Mouse (Mus musculus): ENCODE results near the gene Gm8947.
"Not testable (repeated sequence)": the region's sequence is repeated elsewhere in the genome, so short reads cannot be mapped to it uniquely, and the experiment has no call there.

Gm8947 gene

DNA sequence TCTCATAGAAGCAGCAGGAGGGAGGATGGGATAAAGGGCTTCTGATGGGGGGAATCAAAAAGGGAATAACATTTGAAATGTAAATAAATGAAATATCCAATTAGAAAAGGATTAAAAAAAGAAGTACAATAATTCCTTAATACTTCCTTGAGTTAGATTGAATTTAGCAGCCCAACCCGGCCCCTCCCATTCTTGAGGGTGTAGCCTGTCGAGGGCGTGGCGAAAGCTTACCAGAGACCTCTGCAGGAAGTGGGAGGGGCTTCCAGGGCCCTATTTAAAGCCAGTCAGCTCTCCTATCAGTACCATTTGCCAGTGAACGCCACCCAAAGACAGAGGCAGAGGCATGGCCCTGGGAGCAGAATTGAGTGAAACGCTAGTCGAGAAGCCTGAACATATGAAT is at the start of gene Gm8947:
Gm8947 (plus strand) TSS at position 302 of the 400 bp plus-strand sequence.
- not testable (repeated sequence) for DNase-seq (ENCODE audit: low spot score in 2 of 2)

DNA sequence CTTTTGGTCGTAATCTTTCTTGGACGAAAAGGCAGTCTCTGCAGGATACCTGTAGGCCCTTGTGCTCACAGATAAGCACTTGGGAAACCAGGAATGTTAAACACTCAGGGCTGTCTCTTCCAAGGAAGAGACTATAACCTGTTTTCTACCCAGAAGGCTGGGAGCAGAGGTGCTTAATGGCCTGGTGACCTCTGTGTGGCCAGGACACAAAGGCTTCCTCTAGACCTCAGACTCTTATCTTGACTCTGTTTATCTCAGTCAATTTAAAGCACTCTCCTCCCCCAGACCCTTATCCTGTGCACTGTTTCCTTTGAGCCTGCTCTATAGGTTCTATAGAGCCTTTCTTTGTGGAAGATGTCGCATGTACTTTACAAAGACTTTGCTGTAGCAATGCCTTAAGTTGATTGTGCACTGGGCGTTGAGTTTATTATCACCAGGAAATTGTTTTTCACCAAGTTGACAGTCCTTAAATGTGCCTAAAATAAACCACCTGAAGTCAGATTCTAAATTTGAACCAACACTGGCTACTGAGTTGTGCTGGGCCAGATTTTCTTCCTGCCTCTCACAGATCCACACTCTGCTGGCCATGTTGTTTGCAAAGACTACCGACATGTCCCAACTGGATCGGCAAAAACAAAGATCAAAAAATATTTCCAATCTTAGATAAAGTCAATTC is 47.6 kb upstream of the Gm8947 start:
- DNase-seq (ENCODE audit: low spot score in 2 of 2) = no peak

DNA sequence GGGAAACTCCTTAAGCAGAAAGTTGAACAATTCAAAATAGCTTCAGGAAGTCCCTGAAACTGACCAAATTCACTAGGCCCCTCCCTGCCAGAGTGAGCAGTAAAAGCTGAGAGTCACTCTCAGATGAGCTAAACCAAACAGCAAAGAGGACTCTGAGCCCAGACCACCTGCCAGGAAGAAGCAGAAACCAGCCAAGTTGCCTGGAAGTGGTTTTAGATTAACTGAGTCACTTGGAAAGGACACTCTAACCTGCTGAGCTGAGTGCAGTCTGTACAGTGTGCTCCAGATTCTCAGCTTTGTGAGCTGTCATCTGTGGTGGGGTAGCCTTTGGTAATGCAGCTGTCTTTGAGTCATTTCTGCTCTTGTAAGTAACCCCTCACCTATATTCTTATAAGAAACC is 44.4 kb upstream of the Gm8947 start:
- DNase-seq (ENCODE audit: low spot score in 2 of 2) = no peak

DNA sequence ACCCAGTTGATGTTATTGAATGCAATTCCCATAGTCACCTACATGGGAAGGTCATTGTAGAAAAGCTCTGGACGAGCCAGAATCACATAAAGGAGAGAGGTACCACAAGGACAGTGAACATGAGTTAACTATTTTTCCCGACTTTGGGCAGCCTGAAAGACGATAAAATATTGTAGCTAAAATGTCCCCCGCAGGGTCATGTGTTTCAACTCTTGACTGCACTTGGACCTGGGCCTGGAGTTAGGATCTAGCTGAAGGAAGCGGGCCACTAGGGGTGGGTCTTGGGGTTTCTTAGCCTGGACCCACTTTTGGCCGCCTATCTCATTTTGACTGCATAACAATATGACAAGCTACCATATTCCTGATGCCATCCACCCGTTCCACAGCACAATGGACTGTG is 42.0 kb upstream of the Gm8947 start:
- no peak for DNase-seq (ENCODE audit: low spot score in 2 of 2)

- DNase-seq (ENCODE audit: low spot score in 2 of 2) = no peak
These were observed 41.1 kb upstream of the Gm8947 start for GRCm38 (mm10) chr1:151151089-151151488.

- DNase-seq (ENCODE audit: low spot score in 2 of 2) = no peak
These were observed 39.0 kb upstream of the Gm8947 start for GRCm38 (mm10) chr1:151153056-151153652.

- not testable (repeated sequence) for DNase-seq (ENCODE audit: low spot score in 2 of 2)
These were observed 38.0 kb upstream of the Gm8947 start for GRCm38 (mm10) chr1:151154131-151154530.

DNA sequence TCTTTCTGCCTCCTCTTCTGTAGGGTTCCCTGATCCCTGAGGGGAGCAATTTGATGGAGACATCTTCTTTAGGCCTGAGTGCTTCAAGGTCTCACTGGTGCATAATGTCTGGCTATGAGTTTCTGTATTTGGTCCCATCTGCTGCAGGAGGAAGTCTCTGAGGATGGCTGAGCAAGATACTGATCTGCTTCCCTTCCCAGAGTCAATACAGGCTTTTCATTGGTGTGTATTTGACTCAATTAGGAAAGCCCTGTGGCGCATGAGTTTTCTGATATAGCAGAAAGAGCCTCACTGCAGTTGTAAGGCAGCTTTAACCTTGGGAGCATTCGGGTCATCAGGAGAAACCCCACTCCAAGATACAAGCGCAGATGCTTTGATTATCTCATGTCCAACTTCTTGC is 36.0 kb upstream of the Gm8947 start:
- DNase-seq (ENCODE audit: low spot score in 2 of 2) = no peak

DNA sequence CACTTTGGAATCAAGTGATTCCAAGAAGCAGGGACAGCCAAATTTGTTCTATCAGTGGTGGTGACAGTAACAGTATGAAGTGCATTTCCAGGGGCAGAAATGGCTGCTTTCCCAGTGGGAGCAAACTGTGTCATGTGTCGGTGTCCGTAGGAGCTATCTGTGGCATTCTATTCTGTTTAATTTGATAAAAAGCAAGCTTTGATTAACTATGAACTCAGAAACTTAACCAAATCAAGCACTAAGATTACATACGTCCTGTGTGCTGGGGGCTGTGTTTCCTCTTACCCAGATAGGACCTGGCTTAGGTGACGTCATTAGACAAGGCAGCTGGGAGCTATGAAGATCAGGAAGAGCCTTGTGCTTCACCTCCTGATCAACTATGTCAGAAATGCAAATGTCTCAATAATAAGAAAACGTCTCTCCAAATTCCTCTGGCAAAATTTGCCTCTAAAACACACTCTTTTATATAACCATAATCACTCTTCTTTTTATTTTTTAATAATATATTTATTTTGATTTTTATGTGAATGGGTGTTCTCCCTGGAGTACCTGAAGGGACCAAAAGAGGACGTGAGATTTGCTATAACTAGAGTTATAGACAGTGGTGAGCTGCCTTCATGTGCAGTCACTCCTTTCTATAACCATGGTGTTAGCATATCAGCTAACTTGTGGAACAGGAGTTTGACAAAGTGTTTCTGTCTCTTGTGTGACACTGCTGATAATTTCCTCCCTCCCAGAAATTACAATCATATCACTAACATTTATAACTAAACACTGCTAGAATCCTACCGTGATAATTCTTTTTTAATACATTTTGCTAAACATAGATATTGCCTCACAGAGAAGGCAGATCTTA is 35.2 kb upstream of the Gm8947 start:
- no peak for DNase-seq (ENCODE audit: low spot score in 2 of 2)

DNA sequence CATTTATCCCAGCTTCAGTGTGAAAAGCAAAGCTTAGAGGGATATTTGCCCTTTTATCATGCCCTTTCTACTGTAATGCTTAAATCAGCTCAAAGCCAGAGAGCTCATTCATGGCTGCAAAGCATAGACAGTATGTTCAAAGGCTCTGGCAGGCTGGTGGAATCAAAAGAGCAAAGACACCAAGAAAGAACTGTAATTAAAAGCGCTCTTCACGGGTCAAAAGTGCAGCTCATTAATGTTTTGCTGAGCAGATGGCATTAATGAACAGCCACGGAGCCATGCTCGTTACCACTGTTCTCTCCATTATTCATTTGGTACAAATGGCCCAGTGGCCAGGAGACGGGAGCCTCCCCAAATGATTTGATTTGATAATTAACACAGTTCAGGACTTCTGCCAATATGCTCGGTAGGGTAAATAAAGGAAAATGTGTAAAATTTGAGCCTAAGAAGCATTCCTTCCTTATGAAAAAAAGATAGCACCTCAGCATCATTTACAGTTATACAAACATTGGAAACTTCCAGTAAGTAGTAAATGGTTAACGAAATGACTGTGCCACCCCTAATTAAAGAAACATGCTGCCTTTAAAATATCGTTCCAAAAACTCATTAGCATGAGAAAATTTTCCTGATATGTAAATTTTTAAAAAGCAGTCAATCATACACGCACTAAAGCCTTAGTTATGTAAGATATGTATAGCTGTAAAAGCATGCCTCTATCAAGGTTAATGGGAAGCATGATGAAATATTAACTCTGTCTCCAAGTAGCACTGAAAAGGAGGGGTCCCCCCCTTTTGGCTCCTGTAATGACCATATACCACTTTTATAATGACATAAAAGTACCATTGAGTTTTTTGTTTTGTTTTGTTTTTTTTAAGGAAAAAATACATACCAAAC is 34.0 kb upstream of the Gm8947 start:
- no peak for DNase-seq (ENCODE audit: low spot score in 2 of 2)

DNA sequence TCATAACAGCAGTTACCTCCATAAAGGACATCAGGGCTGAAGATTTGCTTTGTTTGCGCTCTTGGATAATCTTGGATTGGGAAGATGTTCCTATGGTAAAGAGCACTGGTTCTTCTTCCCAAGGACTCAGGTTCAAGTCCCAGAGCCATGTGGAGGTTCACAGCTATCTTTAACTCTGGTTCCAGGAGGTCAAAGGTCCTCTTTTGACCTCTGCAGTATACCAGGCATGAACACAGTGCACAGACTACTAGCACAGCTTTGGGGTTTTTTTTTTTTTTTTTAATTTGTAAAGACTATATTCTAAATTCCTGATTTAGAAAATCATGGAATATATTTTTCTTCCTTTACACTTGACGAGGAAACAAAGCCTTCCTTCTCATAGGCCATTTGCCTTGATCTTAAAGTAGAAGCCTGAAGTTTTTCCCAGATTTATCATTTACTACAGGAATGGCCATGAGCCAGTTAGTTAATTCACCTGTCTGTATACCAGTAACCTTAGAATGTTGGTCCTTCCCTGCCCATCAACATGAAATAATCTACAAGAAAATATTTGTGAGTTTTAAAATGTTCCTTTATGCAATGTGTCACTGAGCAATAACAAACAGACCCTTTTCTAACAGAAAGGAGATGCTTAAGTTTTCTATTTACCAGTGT is 33.2 kb upstream of the Gm8947 start:
- DNase-seq (ENCODE audit: low spot score in 2 of 2) = no peak

DNA sequence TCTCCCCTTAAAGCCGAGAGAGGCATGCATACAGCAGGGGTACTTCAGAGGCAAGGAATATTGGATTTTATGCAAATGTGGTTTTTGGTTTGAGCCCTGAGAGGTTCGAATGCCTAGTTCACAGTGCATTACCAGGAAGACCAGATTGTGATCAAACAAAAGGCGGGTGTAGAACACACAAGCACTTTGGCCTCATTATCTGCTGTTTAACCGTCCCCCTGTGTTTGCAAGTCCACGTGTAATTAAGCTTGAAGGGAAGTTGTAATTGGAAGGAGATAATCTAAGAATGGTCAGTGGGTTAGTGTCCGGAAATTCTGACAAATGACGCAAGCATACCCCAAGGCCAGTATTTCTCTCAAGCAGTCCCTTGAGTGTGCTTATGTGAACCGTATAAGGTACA is 26.1 kb upstream of the Gm8947 start:
- DNase-seq (ENCODE audit: low spot score in 2 of 2) = no peak

DNA sequence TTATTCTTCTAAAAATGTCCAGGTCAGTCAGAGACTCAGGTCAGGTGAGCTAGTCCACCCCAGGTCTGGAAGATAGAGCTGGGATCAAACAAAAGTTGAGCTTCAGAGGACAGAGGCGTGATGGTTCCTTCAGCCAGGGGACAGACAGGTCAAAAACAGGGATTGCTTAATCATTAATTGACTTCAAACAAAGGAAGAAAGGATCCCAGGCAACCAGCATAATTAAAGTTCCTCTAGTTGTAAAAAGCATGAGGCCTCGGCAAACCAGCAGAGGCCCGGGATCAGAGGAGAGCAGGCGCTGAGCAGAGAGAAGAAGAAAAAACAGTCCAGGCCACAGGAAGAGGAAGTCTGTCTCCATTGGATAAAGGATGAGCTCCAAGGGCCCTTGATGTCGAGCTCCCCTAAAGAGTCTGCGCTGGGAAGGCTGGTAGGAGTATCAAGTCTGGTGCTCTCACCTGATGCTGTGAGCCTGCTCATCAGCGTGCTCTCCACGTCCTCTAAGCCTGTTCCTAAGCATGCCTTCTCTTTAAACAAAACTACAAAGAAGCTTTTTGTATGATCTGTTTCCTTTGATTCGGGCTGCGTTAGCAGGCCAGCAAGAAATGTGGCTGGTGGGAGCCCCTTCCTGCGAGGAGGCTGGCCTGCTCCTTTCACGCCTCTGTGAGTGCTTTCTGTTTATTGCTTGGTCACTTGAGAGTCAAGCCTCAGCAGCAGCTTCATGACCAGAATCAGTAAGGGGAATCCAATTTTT is 24.7 kb upstream of the Gm8947 start:
- DNase-seq (ENCODE audit: low spot score in 2 of 2) = no peak

DNA sequence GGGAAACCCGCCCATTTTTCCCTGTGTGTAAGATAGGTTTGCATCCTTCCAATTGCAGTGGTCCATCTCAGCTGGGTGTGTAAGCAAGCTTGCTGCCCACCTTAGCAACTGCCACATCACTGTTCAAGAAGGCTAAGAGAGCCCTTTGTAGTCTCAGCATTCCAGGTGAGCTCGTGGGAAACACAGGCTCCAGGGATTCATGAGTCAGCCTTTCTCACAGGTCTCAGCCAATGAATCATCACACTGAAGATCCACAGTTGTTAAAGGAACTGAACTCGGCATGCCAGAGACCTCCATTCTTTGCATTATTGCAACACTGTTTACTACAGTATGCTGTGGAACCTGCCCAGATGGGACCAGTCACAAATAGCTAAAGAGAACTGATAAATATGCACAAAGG is 23.5 kb upstream of the Gm8947 start:
- DNase-seq (ENCODE audit: low spot score in 2 of 2) = no peak

GRCm38 (mm10) chr1:151171572-151172461 is 20.4 kb upstream of the Gm8947 start:
- no peak for DNase-seq (ENCODE audit: low spot score in 2 of 2)

DNA sequence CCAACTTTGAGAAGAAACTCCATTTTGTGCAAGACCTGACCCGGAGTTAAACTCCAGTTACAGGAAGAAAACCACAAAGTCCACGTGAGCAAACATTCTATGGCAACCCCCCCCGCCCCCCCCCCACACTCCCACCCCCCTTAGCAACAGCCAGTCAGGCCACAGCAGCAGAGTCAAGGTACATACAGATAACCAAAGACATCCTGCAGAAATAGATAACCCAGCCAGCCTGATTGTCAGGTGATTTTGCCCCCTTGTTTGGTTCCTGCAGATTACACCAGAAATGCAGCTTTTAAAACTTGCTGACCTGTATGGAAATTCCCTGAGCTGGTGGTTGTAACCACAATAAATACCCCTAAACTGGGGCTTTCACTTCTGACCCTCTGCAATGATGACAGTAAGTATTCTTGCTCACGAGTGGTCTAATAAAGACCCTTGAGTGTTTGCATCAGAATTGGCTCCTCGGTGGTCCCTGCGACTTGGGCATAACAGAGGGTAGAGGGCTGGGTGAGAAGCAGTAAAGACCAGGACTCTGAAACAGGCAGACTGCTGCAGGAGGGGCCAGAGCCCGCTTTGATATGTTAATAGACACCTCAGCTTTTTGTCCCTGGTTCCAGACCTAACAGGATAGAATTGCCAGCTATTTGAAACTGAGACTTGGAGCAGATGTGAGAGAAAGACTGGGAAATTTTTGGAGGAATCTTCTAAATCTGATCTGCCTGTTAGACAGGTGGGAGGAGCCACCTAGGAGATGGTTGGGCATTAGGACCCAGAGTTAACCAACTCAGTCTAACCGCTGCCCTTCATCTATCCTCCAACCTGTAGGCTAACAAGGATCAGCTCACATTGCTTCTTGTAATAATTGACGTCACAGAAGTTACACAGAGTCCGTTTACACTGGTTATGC is 14.9 kb upstream of the Gm8947 start:
- DNase-seq (ENCODE audit: low spot score in 2 of 2) = peak in 1 of 2 experiments; percentile 31

DNA sequence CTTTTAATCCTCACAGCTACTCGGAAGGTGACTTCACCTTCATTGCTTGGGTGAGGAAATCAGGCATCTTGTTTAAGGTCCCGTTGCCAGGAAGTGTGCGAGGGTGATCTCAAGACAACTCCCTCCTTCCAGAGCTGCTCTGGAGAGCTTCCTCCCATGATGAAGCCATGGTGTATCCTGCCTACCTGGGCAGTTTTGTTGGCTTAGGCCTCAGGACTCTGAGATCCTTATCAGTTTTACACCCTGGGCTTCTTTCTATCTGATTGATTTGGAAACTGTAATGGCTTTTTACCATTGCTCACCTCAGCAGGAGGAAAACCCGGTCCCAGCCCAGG is 14.3 kb upstream of the Gm8947 start:
- DNase-seq (ENCODE audit: low spot score in 2 of 2) = peak in 1 of 2 experiments; percentile 29

DNA sequence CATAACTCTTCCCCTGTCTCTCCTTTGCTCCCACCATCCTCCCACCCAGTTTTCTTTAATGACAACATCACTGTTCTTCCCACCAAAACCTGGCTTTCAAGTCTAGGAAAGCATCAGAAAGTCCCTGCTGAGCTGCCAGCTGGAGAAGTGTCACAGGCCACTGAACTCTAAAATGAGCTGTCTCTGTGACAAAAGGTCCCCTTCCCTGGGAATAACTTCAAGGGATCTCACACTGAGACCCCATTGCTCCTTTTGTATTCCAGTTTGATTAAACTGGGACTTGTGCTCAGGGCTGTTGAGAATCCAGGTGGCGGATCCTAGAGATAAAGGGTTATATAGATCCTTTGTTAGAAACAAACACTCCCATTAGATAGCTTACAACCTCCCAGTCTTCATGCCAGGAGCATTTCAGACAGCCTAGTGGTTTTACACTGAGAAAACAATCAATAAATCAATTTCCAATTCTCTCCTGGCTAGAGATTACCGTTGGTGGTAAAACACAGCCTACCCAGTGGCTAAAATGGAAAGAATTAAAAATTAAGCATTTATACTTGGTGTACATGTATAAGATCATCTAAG is 13.6 kb upstream of the Gm8947 start:
- no peak for DNase-seq (ENCODE audit: low spot score in 2 of 2)

Measured in spleen, postnatal 10 days (tissue).